Mouse (Mus musculus): ENCODE measurements around the gene Nps. TPM values are rescaled to one million over a fixed set of nuclear protein-coding genes. Genes with fewer than 3 reads are reported as not detected.
"Not testable (repeated sequence)": the region's sequence is repeated elsewhere in the genome, so short reads cannot be mapped to it uniquely, and the experiment has no call there.

The Nps gene
- polyA plus RNA-seq (2015; fragmentation: Nextera tagmentation; extraction: Ambion mirVana), result not detected in 2 replicates

- WGBS, result 85% methylated on average over 19 of the region's 19 CpGs
- H3K4me1 ChIP-seq (ENCODE audit: control insufficient read depth, insufficient read depth, low read length); H3K4me2 ChIP-seq (ENCODE audit: low read depth, low read length); H3K9me3 ChIP-seq (replicated peaks; ENCODE audit: control insufficient read depth, low read length); ATAC-seq (ENCODE audit: insufficient read depth, low FRiP score); H3K36me3 ChIP-seq (ENCODE audit: control insufficient read depth, insufficient read depth, low read length); H3K27ac ChIP-seq (ENCODE audit: low read length); H3K27me3 ChIP-seq (ENCODE audit: control insufficient read depth, insufficient read depth, low read length); H3K4me3 ChIP-seq (replicated peaks; ENCODE audit: low read length); H3K9ac ChIP-seq (ENCODE audit: low read length): not testable (repeated sequence)
Observed at GRCm38 (mm10) chr7:135258053-135258753, at the start of gene Nps. Gene Nps (plus strand): TSS chr7:135258703.

GRCm38 (mm10) chr7:135208947-135209567 lies 49.4 kb upstream of the Nps start:
- Histone ChIP-seq H3K4me3 (replicated peaks; ENCODE audit: low read length) (no peak overlapping the region), H3K4me1 (ENCODE audit: control insufficient read depth, insufficient read depth, low read length) (no peaks in the 10 kb centered on the region), H3K27me3 (ENCODE audit: control insufficient read depth, insufficient read depth, low read length) (no peaks in the 10 kb centered on the region), H3K27ac (ENCODE audit: low read length) (no peak overlapping the region), H3K36me3 (ENCODE audit: control insufficient read depth, insufficient read depth, low read length) (no peaks in the 10 kb centered on the region), H3K9me3 (replicated peaks; ENCODE audit: control insufficient read depth, low read length) (no peaks in the 10 kb centered on the region), H3K9ac (ENCODE audit: low read length) (no peak overlapping the region), H3K4me2 (ENCODE audit: low read depth, low read length) (no peak overlapping the region)
- no peak for ATAC-seq (ENCODE audit: insufficient read depth, low FRiP score)
- 93% methylated on average over 6 of the region's 6 CpGs for WGBS

DNA sequence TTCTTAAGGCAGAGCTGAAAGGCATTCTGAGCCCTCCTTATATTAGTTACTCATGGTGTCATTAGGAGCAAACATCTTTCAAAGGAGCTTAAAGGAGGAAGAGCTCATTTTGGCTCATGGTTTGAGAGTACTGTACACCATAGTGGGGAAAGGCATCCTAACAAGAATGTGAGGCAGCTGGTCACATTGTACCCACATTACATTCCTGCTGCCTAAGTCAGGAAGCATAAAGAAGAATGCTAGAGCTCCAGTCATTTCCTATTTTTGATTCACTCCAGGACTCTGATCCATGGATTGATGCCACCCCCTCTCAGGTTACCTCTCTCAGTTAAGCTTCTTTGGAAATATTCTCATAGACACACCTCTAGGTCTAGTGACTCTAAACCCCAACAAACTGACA lies 48.2 kb upstream of the Nps start:
- no peaks in the 10 kb centered on the region for H3K4me1 ChIP-seq (ENCODE audit: control insufficient read depth, insufficient read depth, low read length)
- H3K9me3 ChIP-seq (replicated peaks; ENCODE audit: control insufficient read depth, low read length), result no peaks in the 10 kb centered on the region
- H3K27me3 ChIP-seq (ENCODE audit: control insufficient read depth, insufficient read depth, low read length), result no peaks in the 10 kb centered on the region
- no peak overlapping the region for H3K4me3 ChIP-seq (replicated peaks; ENCODE audit: low read length)
- no peak overlapping the region for H3K9ac ChIP-seq (ENCODE audit: low read length)
- ATAC-seq (ENCODE audit: insufficient read depth, low FRiP score), result no peak
- no peaks in the 10 kb centered on the region for H3K36me3 ChIP-seq (ENCODE audit: control insufficient read depth, insufficient read depth, low read length)
- no peak overlapping the region for H3K4me2 ChIP-seq (ENCODE audit: low read depth, low read length)
- H3K27ac ChIP-seq (ENCODE audit: low read length), result no peak overlapping the region

- Histone ChIP-seq H3K4me1 (ENCODE audit: control insufficient read depth, insufficient read depth, low read length) (no peaks in the 10 kb centered on the region), H3K27me3 (ENCODE audit: control insufficient read depth, insufficient read depth, low read length) (no peaks in the 10 kb centered on the region), H3K27ac (ENCODE audit: low read length) (no peak overlapping the region), H3K4me2 (ENCODE audit: low read depth, low read length) (no peak overlapping the region), H3K9ac (ENCODE audit: low read length) (no peak overlapping the region), H3K36me3 (ENCODE audit: control insufficient read depth, insufficient read depth, low read length) (no peaks in the 10 kb centered on the region), H3K9me3 (replicated peaks; ENCODE audit: control insufficient read depth, low read length) (no peaks in the 10 kb centered on the region), H3K4me3 (replicated peaks; ENCODE audit: low read length) (no peak overlapping the region)
- no peak for ATAC-seq (ENCODE audit: insufficient read depth, low FRiP score)
- 86% methylated on average over 2 of the region's 2 CpGs for WGBS
Observed at GRCm38 (mm10) chr7:135210831-135211230, 47.7 kb upstream of the Nps start.

DNA sequence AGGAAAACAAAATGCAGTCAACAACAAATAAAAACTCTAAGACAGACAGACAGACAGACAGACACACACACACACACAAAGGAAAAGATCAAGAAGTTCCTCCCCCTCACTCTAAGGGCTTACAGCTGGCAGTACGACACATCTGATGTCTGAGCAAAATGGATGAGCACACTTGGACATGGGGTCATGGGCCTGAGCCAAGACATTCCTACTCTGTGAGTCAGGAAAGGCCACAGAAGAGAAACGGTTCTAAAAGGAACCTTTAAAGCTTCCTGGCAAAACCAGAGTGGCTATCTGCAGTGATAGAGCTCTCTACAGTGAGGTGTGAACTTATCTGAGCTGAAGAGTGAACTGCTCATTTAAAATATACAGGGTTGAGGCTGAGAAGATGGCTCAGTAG lies 46.0 kb upstream of the Nps start:
- ATAC-seq (ENCODE audit: insufficient read depth, low FRiP score), result peak; percentile 62
- H3K27ac ChIP-seq (ENCODE audit: low read length), result no peak overlapping the region
- no peaks in the 10 kb centered on the region for H3K4me1 ChIP-seq (ENCODE audit: control insufficient read depth, insufficient read depth, low read length)
- no peak overlapping the region for H3K4me2 ChIP-seq (ENCODE audit: low read depth, low read length)
- H3K4me3 ChIP-seq (replicated peaks; ENCODE audit: low read length), result no peak overlapping the region
- no peaks in the 10 kb centered on the region for H3K36me3 ChIP-seq (ENCODE audit: control insufficient read depth, insufficient read depth, low read length)
- no peaks in the 10 kb centered on the region for H3K27me3 ChIP-seq (ENCODE audit: control insufficient read depth, insufficient read depth, low read length)
- 26% methylated on average over 2 of the region's 2 CpGs for WGBS
- H3K9ac ChIP-seq (ENCODE audit: low read length), result no peak overlapping the region
- no peaks in the 10 kb centered on the region for H3K9me3 ChIP-seq (replicated peaks; ENCODE audit: control insufficient read depth, low read length)

GRCm38 (mm10) chr7:135221475-135221874 lies 37.0 kb upstream of the Nps start:
- no peak for ATAC-seq (ENCODE audit: insufficient read depth, low FRiP score)
- WGBS, result 82% methylated on average over 2 of the region's 2 CpGs
- no peak overlapping the region for H3K9ac ChIP-seq (ENCODE audit: low read length)

DNA sequence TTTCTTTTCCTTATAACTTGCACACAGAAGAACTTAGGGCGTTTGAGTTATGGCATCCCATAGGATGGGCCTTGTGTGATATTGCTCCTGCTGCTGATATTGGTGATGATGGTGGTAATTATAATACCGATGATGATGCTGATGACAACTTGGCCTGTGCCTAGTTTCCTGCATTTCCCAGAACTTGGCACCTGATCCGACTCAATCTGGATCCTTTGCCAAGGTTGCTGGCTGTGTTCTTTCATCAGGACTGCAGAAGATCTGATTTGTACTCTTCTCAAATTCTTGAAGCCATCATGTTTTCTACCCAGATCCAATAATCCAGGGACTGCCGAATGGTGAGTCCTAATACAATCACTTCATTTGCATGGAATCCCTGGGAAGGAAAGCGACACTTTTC lies 32.5 kb upstream of the Nps start:
- H3K9ac ChIP-seq (ENCODE audit: low read length), result no peak overlapping the region
- H3K27ac ChIP-seq (ENCODE audit: low read length), result no peak overlapping the region
- H3K9me3 ChIP-seq (replicated peaks; ENCODE audit: control insufficient read depth, low read length), result peaks cover 3% of the 10 kb centered on the region; the same call in 1 of the 2 replicates
- ATAC-seq (ENCODE audit: insufficient read depth, low FRiP score), result no peak
- H3K4me2 ChIP-seq (ENCODE audit: low read depth, low read length), result no peak overlapping the region
- 86% methylated on average over 5 of the region's 5 CpGs for WGBS
- H3K4me1 ChIP-seq (ENCODE audit: control insufficient read depth, insufficient read depth, low read length), result no peaks in the 10 kb centered on the region
- H3K27me3 ChIP-seq (ENCODE audit: control insufficient read depth, insufficient read depth, low read length), result no peaks in the 10 kb centered on the region
- no peak overlapping the region for H3K4me3 ChIP-seq (replicated peaks; ENCODE audit: low read length)
- no peaks in the 10 kb centered on the region for H3K36me3 ChIP-seq (ENCODE audit: control insufficient read depth, insufficient read depth, low read length)

More at GRCm38 (mm10) chr7:135221475-135221874, 37.0 kb upstream of the Nps start:
- H3K4me3 ChIP-seq (replicated peaks; ENCODE audit: low read length), result no peak overlapping the region
- no peak overlapping the region for H3K27ac ChIP-seq (ENCODE audit: low read length)
- no peaks in the 10 kb centered on the region for H3K4me1 ChIP-seq (ENCODE audit: control insufficient read depth, insufficient read depth, low read length)
- H3K27me3 ChIP-seq (ENCODE audit: control insufficient read depth, insufficient read depth, low read length), result no peaks in the 10 kb centered on the region
- H3K4me2 ChIP-seq (ENCODE audit: low read depth, low read length), result no peak overlapping the region
- H3K36me3 ChIP-seq (ENCODE audit: control insufficient read depth, insufficient read depth, low read length), result no peaks in the 10 kb centered on the region
- peaks cover 3% of the 10 kb centered on the region; the same call in 1 of the 2 replicates for H3K9me3 ChIP-seq (replicated peaks; ENCODE audit: control insufficient read depth, low read length)

- no peaks in the 10 kb centered on the region for H3K27me3 ChIP-seq (ENCODE audit: control insufficient read depth, insufficient read depth, low read length)
- 34% methylated on average over 3 of the region's 3 CpGs for WGBS
- ATAC-seq (ENCODE audit: insufficient read depth, low FRiP score), result peak; percentile 85
Observed at GRCm38 (mm10) chr7:135237152-135237551, 21.4 kb upstream of the Nps start.

DNA sequence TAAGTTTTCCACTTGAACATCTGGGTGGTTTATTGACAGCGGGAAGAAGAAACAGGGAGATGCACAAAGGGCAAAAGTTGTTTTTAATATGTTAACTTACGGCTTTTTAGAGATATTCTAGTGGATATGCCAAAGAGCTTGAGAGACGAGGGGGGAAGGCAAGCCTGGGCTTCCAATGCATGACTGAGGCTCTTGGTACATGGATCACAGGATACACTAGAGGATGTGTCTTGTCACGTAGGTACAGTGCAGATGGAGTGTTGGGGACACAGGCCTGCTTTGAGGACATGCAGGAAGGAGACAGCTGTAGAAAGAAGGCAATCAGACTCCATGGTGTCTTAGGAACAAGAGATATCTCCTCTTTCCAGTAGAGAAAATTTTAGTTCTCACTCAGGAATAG lies 19.1 kb upstream of the Nps start:
- no peak overlapping the region for H3K9ac ChIP-seq (ENCODE audit: low read length)
- H3K27me3 ChIP-seq (ENCODE audit: control insufficient read depth, insufficient read depth, low read length), result no peaks in the 10 kb centered on the region
- ATAC-seq (ENCODE audit: insufficient read depth, low FRiP score), result no peak
- H3K36me3 ChIP-seq (ENCODE audit: control insufficient read depth, insufficient read depth, low read length), result no peaks in the 10 kb centered on the region
- no peak overlapping the region for H3K4me2 ChIP-seq (ENCODE audit: low read depth, low read length)
- 78% methylated on average over 4 of the region's 4 CpGs for WGBS
- no peak overlapping the region for H3K27ac ChIP-seq (ENCODE audit: low read length)
- H3K4me3 ChIP-seq (replicated peaks; ENCODE audit: low read length), result no peak overlapping the region
- peaks cover 6% of the 10 kb centered on the region for H3K4me1 ChIP-seq (ENCODE audit: control insufficient read depth, insufficient read depth, low read length)
- no peaks in the 10 kb centered on the region for H3K9me3 ChIP-seq (replicated peaks; ENCODE audit: control insufficient read depth, low read length)

More at GRCm38 (mm10) chr7:135237152-135237551, 21.4 kb upstream of the Nps start:
- Histone ChIP-seq H3K36me3 (ENCODE audit: control insufficient read depth, insufficient read depth, low read length) (no peaks in the 10 kb centered on the region), H3K9ac (ENCODE audit: low read length) (no peak overlapping the region), H3K9me3 (replicated peaks; ENCODE audit: control insufficient read depth, low read length) (no peaks in the 10 kb centered on the region), H3K4me1 (ENCODE audit: control insufficient read depth, insufficient read depth, low read length) (peaks cover 6% of the 10 kb centered on the region), H3K4me2 (ENCODE audit: low read depth, low read length) (no peak overlapping the region), H3K27ac (ENCODE audit: low read length) (peak overlapping the region; percentile 31; the same call in 1 of the 2 replicates), H3K4me3 (replicated peaks; ENCODE audit: low read length) (no peak overlapping the region)

Measured in stomach, embryonic 16.5 days (tissue).